Mouse (Mus musculus) CH12.LX (cell line): ENCODE data around the gene Nrg3. TPM values are rescaled to one million over a fixed set of nuclear protein-coding genes. Genes with fewer than 3 reads are reported as not detected.

Experiments used
- DNase-seq: peaks from one replicate; pipeline ENCODE4 v3.0.0-alpha.2; 2013; ENCODE audit errors: extremely low read depth
- H3K27ac ChIP-seq: 2 replicates; pipeline ENCODE4 v1.5.1; 2012; ENCODE audit warnings: low read depth, mild to moderate bottlenecking, control low read depth, moderate library complexity; ENCODE audit not compliant: insufficient read depth
- H3K27me3 ChIP-seq: replicated peaks from 2 replicates; pipeline ENCODE3; 2012; ENCODE audit warnings: inconsistent platforms
- H3K36me3 ChIP-seq, 2 experiments: replicated peaks in 1 of 2; 2 replicates each; pipeline versions ENCODE3 to v1.6.1; 2012; ENCODE audit warnings: inconsistent platforms in 1 of 2, low read length in 1 of 2, mild to moderate bottlenecking in 1 of 2, mixed read lengths in 1 of 2, moderate library complexity in 1 of 2; ENCODE audit not compliant: control insufficient read depth in 1 of 2, insufficient read depth in 1 of 2
- H3K4me1 ChIP-seq, 2 experiments: 2 replicates each; pipeline ENCODE4 v1.6.1; 2012; ENCODE audit warnings: inconsistent platforms in 1 of 2, moderate library complexity in 1 of 2; ENCODE audit not compliant: insufficient read depth in 2 of 2, control insufficient read depth in 1 of 2
- H3K4me2 ChIP-seq: 2 replicates; pipeline ENCODE4 v1.6.1; 2012; ENCODE audit warnings: low read depth, mild to moderate bottlenecking, control low read depth; ENCODE audit not compliant: poor library complexity, insufficient read depth, severe bottlenecking
- H3K4me3 ChIP-seq, 3 experiments: fragments of 150-350 bp in 1 of 3; sonication (generic) in 1 of 3; replicated peaks in 1 of 3; 2 replicates each; pipeline versions ENCODE3 to v1.5.1; 2011 to 2012; ENCODE audit warnings: low read depth in 2 of 3, low read length in 2 of 3, mild to moderate bottlenecking in 2 of 3, moderate library complexity in 2 of 3, control low read depth in 1 of 3, improper control_type of control experiment in 1 of 3, inconsistent platforms in 1 of 3, mixed read lengths in 1 of 3; ENCODE audit not compliant: poor library complexity in 1 of 3
- H3K79me2 ChIP-seq: replicated peaks from 2 replicates; pipeline ENCODE4 v1.6.1; 2012; ENCODE audit warnings: mild to moderate bottlenecking, moderate library complexity; ENCODE audit not compliant: control insufficient read depth, poor library complexity, insufficient read depth, severe bottlenecking; ENCODE audit errors: extremely low read depth
- H3K9ac ChIP-seq: 2 replicates; pipeline ENCODE4 v1.6.1; 2012; ENCODE audit warnings: low read depth, mild to moderate bottlenecking, control low read depth, moderate library complexity; ENCODE audit not compliant: insufficient read depth
- H3K9me3 ChIP-seq: replicated peaks from 2 replicates; pipeline ENCODE3; 2012; ENCODE audit warnings: low read length, inconsistent platforms, mixed read lengths
- BHLHE40 ChIP-seq: IDR thresholded peaks from 2 replicates; pipeline ENCODE4 v1.6.1; 2011; ENCODE audit warnings: mild to moderate bottlenecking, low read depth, low read length, improper control_type of control experiment
- CHD1 ChIP-seq: IDR thresholded peaks from 2 replicates; pipeline ENCODE4 v1.6.1; 2012; ENCODE audit warnings: low read depth, low read length, improper control_type of control experiment, inconsistent platforms
- CHD2 ChIP-seq: IDR thresholded peaks from 2 replicates; pipeline ENCODE4 v1.6.1; 2011; ENCODE audit warnings: low read length, improper control_type of control experiment
- CTCF ChIP-seq, 2 experiments: IDR thresholded peaks in 1 of 2; conservative IDR thresholded peaks in 1 of 2; 2 replicates each; pipeline ENCODE4 v1.5.1; 2011 to 2012; ENCODE audit warnings: low read depth in 2 of 2, low read length in 2 of 2, improper control_type of control experiment in 1 of 2, inconsistent platforms in 1 of 2, mild to moderate bottlenecking in 1 of 2, moderate library complexity in 1 of 2
- E2F4 ChIP-seq: IDR thresholded peaks from 2 replicates; pipeline ENCODE4 v1.6.1; 2011; ENCODE audit warnings: low read depth, low read length, improper control_type of control experiment; ENCODE audit not compliant: insufficient replicate concordance
- EP300 ChIP-seq: IDR thresholded peaks from 2 replicates; pipeline ENCODE4 v1.6.1; 2011; ENCODE audit warnings: low read length, improper control_type of control experiment
- JUN ChIP-seq: IDR thresholded peaks from 2 replicates; pipeline ENCODE4 v1.6.1; 2011; ENCODE audit warnings: low read depth, mild to moderate bottlenecking, low read length, improper control_type of control experiment, moderate library complexity; ENCODE audit not compliant: insufficient read depth
- KAT2A ChIP-seq: IDR thresholded peaks from 2 replicates; pipeline ENCODE4 v1.6.1; 2012; ENCODE audit warnings: low read length, improper control_type of control experiment, inconsistent platforms; ENCODE audit not compliant: insufficient replicate concordance
- MAFK ChIP-seq: IDR thresholded peaks from 2 replicates; pipeline ENCODE4 v1.6.1; 2011; ENCODE audit warnings: low read length, improper control_type of control experiment; ENCODE audit not compliant: insufficient replicate concordance
- MAX ChIP-seq: IDR thresholded peaks from 2 replicates; pipeline ENCODE4 v1.6.1; 2011; ENCODE audit warnings: low read length, improper control_type of control experiment
- MAZ ChIP-seq: IDR thresholded peaks from 2 replicates; pipeline ENCODE4 v1.6.1; 2012; ENCODE audit warnings: low read depth, mild to moderate bottlenecking, inconsistent platforms, low read length, improper control_type of control experiment, moderate library complexity
- MYC ChIP-seq: IDR thresholded peaks from 2 replicates; pipeline ENCODE4 v1.6.1; 2011; ENCODE audit warnings: low read depth, mild to moderate bottlenecking, improper control_type of control experiment, low read length
- NELFE ChIP-seq: IDR thresholded peaks from 2 replicates; pipeline ENCODE4 v1.6.1; 2011; ENCODE audit warnings: low read depth, low read length, improper control_type of control experiment
- PAX5 ChIP-seq: IDR thresholded peaks from 2 replicates; pipeline ENCODE4 v1.6.1; 2012; ENCODE audit warnings: low read length, inconsistent platforms, mixed read lengths
- RAD21 ChIP-seq: IDR thresholded peaks from 2 replicates; pipeline ENCODE4 v1.6.1; 2011; ENCODE audit warnings: low read depth, mild to moderate bottlenecking, low read length, improper control_type of control experiment, moderate library complexity
- SIN3A ChIP-seq: IDR thresholded peaks from 2 replicates; pipeline ENCODE4 v1.6.1; 2012; ENCODE audit warnings: low read length, improper control_type of control experiment, inconsistent platforms
- TBP ChIP-seq: conservative IDR thresholded peaks from 2 replicates; pipeline ENCODE4 v1.6.1; 2011; ENCODE audit warnings: low read depth, low read length, improper control_type of control experiment
- TCF12 ChIP-seq: IDR thresholded peaks from 2 replicates; pipeline ENCODE4 v1.6.1; 2014; ENCODE audit warnings: low read depth, mild to moderate bottlenecking, inconsistent platforms, low read length, improper control_type of control experiment
- UBTF ChIP-seq: IDR thresholded peaks from 2 replicates; pipeline ENCODE4 v1.6.1; 2012; ENCODE audit warnings: low read depth, mild to moderate bottlenecking, inconsistent platforms, low read length, improper control_type of control experiment, moderate library complexity
- USF1 ChIP-seq: IDR thresholded peaks from 2 replicates; pipeline ENCODE4 v1.6.1; 2014; ENCODE audit warnings: low read depth, mild to moderate bottlenecking, inconsistent platforms, low read length, improper control_type of control experiment
- ZC3H11A ChIP-seq: IDR thresholded peaks from 2 replicates; pipeline ENCODE4 v1.6.1; 2012; ENCODE audit warnings: low read depth, mild to moderate bottlenecking, inconsistent platforms, low read length, improper control_type of control experiment
- ZKSCAN1 ChIP-seq: IDR thresholded peaks from 2 replicates; pipeline ENCODE4 v1.6.1; 2012; ENCODE audit warnings: low read depth, inconsistent platforms, low read length, improper control_type of control experiment, borderline replicate concordance
- ZMIZ1 ChIP-seq: IDR thresholded peaks from 2 replicates; pipeline ENCODE4 v1.6.1; 2012; ENCODE audit warnings: low read depth, mild to moderate bottlenecking, inconsistent platforms, low read length, improper control_type of control experiment
- ZNF384 ChIP-seq: IDR thresholded peaks from 2 replicates; pipeline ENCODE4 v1.6.1; 2012; ENCODE audit warnings: low read depth, low read length, improper control_type of control experiment, inconsistent platforms
- dilution Hi-C: fragments of 300-500 bp; cut with MboI; formaldehyde crosslinking; loops from 2 replicates; pipeline ENCODE4 v1.14.3; 2020; ENCODE audit warnings: low sequenced_read_pairs; ENCODE audit not compliant: extremely low pct_unique_long_range_greater_than_20kb, extremely low pct_ligation_motif_present
- in situ Hi-C: fragments of 300-500 bp; cut with MboI; formaldehyde crosslinking; loops from 3 replicates; pipeline ENCODE4 v1.14.3; 2019; ENCODE audit warnings: low sequenced_read_pairs, low pct_ligation_motif_present, low pct_unique_long_range_greater_than_20kb, mixed read lengths
- polyA plus RNA-seq: library from polyadenylated mRNA; unstranded; fragments of >175 nt; gene quantifications from 2 replicates; pipeline ENCODE4 v1.2.1, GENCODE M21; 2012; ENCODE audit warnings: low read depth; ENCODE audit not compliant: insufficient read length
- total RNA-seq, 2 experiments: library from RNA; depleted of rRNA; stranded (reverse); fragments of 300-350 nt in 1 of 2; fragments of >200 nt in 1 of 2; gene quantifications; 2 replicates each; pipeline ENCODE4 v1.2.3; 2012 to 2014

The Nrg3 gene
- total and polyA plus RNA-seq, 3 experiments, result not detected

DNA sequence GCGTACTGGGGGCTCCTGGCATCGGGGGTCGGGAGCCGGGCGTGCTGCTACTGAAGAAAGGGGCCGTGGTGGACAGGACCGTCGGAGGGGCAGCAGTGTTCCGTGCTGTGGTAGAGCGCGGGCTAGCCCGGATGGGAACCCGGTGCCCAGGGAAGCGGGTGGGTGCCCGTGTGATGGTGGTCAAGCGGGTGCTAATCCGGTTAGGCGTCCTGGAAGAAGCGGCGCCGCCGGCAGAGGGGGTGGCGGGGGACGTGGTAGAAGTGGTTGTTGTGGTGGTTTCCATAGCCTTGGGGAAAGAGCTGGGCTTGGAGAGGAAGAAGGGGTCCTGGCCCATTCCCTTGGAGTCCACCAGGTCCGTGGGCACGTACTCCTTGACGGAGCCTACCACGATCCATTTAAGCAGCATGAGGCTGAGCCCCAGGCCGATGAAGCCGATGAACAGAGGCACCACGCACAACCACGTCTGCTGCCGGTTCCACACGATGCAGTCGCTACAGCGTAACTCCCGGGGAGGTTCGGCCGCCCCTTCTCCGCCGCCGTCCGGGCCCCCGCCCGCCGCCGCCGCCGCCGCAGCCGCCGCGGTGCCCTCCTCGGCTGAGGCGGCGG lies 639 bp downstream of the Nrg3 start:
- no peak overlapping the region for H3K4me3 ChIP-seq
- H3K4me2 ChIP-seq, result no peak overlapping the region
- in situ Hi-C loops (no loop called here), dilution Hi-C loops (no loop called here)
- no peak overlapping the region for H3K27ac ChIP-seq
- H3K9ac ChIP-seq, result no peak overlapping the region
- no peak for DNase-seq
- H3K4me1 ChIP-seq, result no peaks in the 10 kb centered on the region
- TF ChIP-seq CHD2 (no peak), ZNF384 (no peak), UBTF (no peak), EP300 (no peak), PAX5 (no peak), USF1 (no peak), KAT2A (no peak), CHD1 (no peak), RAD21 (no peak)
- TF ChIP-seq, all 38 proteins: peak for 0
- Histone ChIP-seq H3K9me3 (peaks cover 66% of the 10 kb centered on the region), H3K27me3 (no peaks in the 10 kb centered on the region), H3K79me2 (no peaks in the 10 kb centered on the region), H3K36me3 (no peaks in the 10 kb centered on the region)

DNA sequence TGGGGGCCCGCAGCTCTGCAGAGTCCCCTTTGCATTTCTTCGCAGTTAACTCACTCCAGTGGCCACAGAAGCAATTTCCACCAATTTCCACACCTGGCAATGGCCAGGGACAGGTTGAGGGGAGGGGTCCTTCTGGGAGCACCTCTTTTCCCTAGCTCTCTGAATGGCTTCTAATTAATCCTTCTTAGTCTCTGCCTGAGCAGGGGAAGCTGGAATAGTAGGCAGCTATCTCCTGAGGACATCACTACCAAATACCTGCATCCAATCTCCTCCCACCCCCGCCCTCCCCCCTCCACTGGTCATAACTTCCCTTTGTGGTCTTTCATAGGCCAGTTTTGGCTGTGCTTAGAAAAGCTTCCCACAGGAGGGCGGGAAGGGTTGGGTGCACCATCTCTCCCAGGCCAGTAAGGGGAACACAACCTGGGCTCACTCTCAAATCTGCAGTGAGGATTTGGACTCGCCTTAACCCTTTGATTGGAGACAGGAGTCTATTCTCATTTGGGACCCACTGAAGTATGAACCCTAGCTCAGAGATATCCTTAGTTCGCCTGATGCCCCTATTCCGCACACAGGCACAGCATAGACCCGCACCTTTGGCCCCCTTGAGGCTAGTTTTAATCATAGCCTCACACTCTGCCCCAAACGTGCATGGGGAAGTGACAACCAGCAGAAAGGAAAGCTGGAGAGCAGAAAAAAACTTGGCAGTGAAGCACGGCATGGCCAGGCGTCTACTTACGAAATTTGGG lies 1.5 kb downstream of the Nrg3 start:
- TF ChIP-seq MAFK, result no peak
- TF ChIP-seq JUN, result no peak
- TF ChIP-seq E2F4, result no peak
- TF ChIP-seq CTCF (conservative IDR thresholded peaks at IDR 0.05 in 1 of 2, IDR thresholded peaks at IDR 0.05 in 1 of 2; ENCODE audit: low read depth in 2 of 2, low read length in 2 of 2), result no peak
- TF ChIP-seq EP300, result no peak
- TF ChIP-seq MAZ, result no peak
- no peak for TF ChIP-seq ZMIZ1
- no peak for TF ChIP-seq BHLHE40
- TF ChIP-seq ZC3H11A, result no peak
- no peak for TF ChIP-seq MAX
- TF ChIP-seq SIN3A, result no peak
- no peak for TF ChIP-seq ZKSCAN1
- no peak for TF ChIP-seq TBP
- TF ChIP-seq CHD2, result no peak
- TF ChIP-seq NELFE, result no peak
- TF ChIP-seq TCF12, result no peak
- no peak for TF ChIP-seq MYC
- TF ChIP-seq, all 38 proteins: peak for 0
- Histone ChIP-seq H3K4me3 (no peak overlapping the region), H3K9me3 (peaks cover 64% of the 10 kb centered on the region), H3K79me2 (no peaks in the 10 kb centered on the region), H3K27me3 (no peaks in the 10 kb centered on the region), H3K36me3 (no peaks in the 10 kb centered on the region), H3K4me1 (no peaks in the 10 kb centered on the region), H3K9ac (no peak overlapping the region), H3K4me2 (no peak overlapping the region), H3K27ac (no peak overlapping the region)
- dilution Hi-C loops (no loop called here), in situ Hi-C loops (no loop called here)
- no peak for DNase-seq
